8 mouse cellular contexts compared by ENCODE assay signal in genomic region chr17:51111194-51111593, GRCm38 (mm10).
DNase-seq lines count a peak whose midpoint lies in the region; ATAC-seq lines count a peak whose summit lies in the region.

No protein-coding gene starts in this region.

- DNase-seq in CD4-positive, CD25-positive, alpha-beta regulatory T cell, adult 2 months (ENCODE audit: low read depth, low spot score): peak; percentile 39
- peak; percentile 59 for DNase-seq in layer of hippocampus, adult 9-10 months (ENCODE audit: low spot score)
- DNase-seq in layer of hippocampus, adult 8-10 months (ENCODE audit: low spot score in 2 of 2): no peak
- DNase-seq in ZHBTc4 (ENCODE audit: low read depth, low spot score): peak; percentile 23
- DNase-seq in lung, postnatal 25 days (ENCODE audit: low spot score): peak; percentile 32
- DNase-seq in cerebellum, adult 9-11 months: no peak

- ATAC-seq in CD4-positive, CD25-positive, alpha-beta regulatory T cell, adult 4 months: no peak
- no peak for ATAC-seq in erythroid progenitor cell, adult 5-6 weeks (replicated peaks; ENCODE audit: low FRiP score, poor library complexity, severe bottlenecking)

Comparison
In these comparisons a context has a peak if more than half of its experiments do, and no peak if none do; other contexts are left out.
1. DNase-seq: peak in CD4-positive, CD25-positive, alpha-beta regulatory T cell, adult 2 months (single experiment), layer of hippocampus, adult 9-10 months (single experiment), ZHBTc4 (single experiment) and lung, postnatal 25 days (single experiment); none in layer of hippocampus, adult 8-10 months (0 of 2) and cerebellum, adult 9-11 months (single experiment).